Comparison of ENCODE assay signal across 10 mouse cellular contexts in the genomic region with DNA sequence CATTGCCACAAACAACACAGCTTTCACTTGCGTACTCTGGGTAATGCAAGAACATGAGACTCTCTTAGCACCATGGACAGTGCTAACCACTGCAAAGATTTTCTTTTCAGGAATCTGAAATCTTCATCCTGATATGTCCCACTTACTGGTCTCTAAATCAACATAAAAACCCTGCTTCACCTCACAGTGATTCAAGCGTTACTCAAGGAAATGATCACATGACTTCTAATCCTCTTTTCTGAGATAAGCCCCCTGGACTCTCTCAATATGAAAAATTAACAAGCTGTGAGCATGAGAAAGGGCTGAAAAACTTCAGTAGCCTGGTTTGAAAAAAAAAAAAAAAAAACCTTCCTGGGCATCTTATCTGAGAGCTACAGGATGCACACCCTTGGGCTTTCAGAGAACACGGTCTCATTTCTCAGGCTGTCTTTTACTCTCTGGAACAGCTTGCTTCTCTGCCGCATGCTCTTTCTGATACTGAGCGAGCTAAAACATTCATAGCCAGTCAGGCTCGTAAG.
DNase-seq lines count a peak whose midpoint lies in the region; ATAC-seq and TF ChIP-seq lines count a peak whose summit lies in the region.
"Had no signal": no experiment of that assay in that cellular context is flagged by ENCODE, and none has a peak within 500 bp of the region (broad histone marks: within the 10 kb centered on the region; RNA-seq: fewer than 3 reads in every experiment).

No protein-coding gene starts in this region.

- H3K4me1 ChIP-seq in lung, embryonic 14.5 days (ENCODE audit: insufficient read depth) = no peaks in the 10 kb centered on the region
- peaks cover 91% of the 10 kb centered on the region for H3K4me1 ChIP-seq in liver, embryonic 12.5 days
- H3K4me1 ChIP-seq: embryonic facial prominence, embryonic 12.5 days had no signal

- H3K9ac ChIP-seq in lung, embryonic 14.5 days = no peak overlapping the region
- H3K9ac ChIP-seq in liver, embryonic 12.5 days = peak overlapping the region; percentile 63
- H3K9ac ChIP-seq: embryonic facial prominence, embryonic 12.5 days had no signal

- no peaks in the 10 kb centered on the region for H3K9me3 ChIP-seq in lung, embryonic 14.5 days (ENCODE audit: low read depth, low read length)
- H3K9me3 ChIP-seq in liver, embryonic 12.5 days (replicated peaks) = no peaks in the 10 kb centered on the region
- H3K9me3 ChIP-seq: embryonic facial prominence, embryonic 12.5 days; megakaryocyte, embryonic 14.5 days had no signal

- H3K4me3 ChIP-seq in lung, embryonic 14.5 days (ENCODE audit: low read depth, low read length) = no peak overlapping the region
- no peak overlapping the region for H3K4me3 ChIP-seq in liver, embryonic 12.5 days
- H3K4me3 ChIP-seq: embryonic facial prominence, embryonic 12.5 days; megakaryocyte, embryonic 14.5 days had no signal

- no peak for TF ChIP-seq CTCF in lung, embryonic 14.5 days (IDR thresholded peaks at IDR 0.05; ENCODE audit: low read depth)

- WGBS in lung, embryonic 14.5 days = 52% methylated on average over 6 of the region's 6 CpGs
- 24% methylated on average over 6 of the region's 6 CpGs for WGBS in liver, embryonic 12.5 days (ENCODE audit: insufficient replicate concordance)

- H3K27ac ChIP-seq in lung, embryonic 14.5 days (ENCODE audit: low read depth) = no peak overlapping the region; the same call in 1 of the 2 replicates
- peak overlapping the region; percentile 99 for H3K27ac ChIP-seq in liver, embryonic 12.5 days
- H3K27ac ChIP-seq: embryonic facial prominence, embryonic 12.5 days had no signal

- H3K4me2 ChIP-seq in lung, embryonic 14.5 days = no peak overlapping the region
- H3K4me2 ChIP-seq in liver, embryonic 12.5 days = peak overlapping the region; percentile 63
- H3K4me2 ChIP-seq: embryonic facial prominence, embryonic 12.5 days had no signal

- peak; percentile 79 for DNase-seq in lung, embryonic 14.5 days
- DNase-seq in lung, postnatal 4 days = no peak
- peak; percentile 34 for DNase-seq in c-Kit-positive CD71-negative TER-119-negative erythroid progenitor cells, embryonic 14.5 days (ENCODE audit: low read depth)
- DNase-seq in retina, postnatal 1 day = peak; percentile 60
- DNase-seq in layer of hippocampus, postnatal 36 days = no peak
- DNase-seq in ovary, adult 18-20 months (ENCODE audit: low spot score) = no peak
- DNase-seq in frontal cortex, postnatal 10 days (ENCODE audit: low spot score in 2 of 2) = no peak

- H3K36me3 ChIP-seq in lung, embryonic 14.5 days (ENCODE audit: insufficient read depth) = no peaks in the 10 kb centered on the region
- no peaks in the 10 kb centered on the region for H3K36me3 ChIP-seq in liver, embryonic 12.5 days
- H3K36me3 ChIP-seq: embryonic facial prominence, embryonic 12.5 days had no signal

- no peak; the same call in 1 of the 2 replicates for ATAC-seq in lung, embryonic 14.5 days (ENCODE audit: insufficient read depth)
- peak; percentile 84 for ATAC-seq in liver, embryonic 12.5 days

- H3K27me3 ChIP-seq in lung, embryonic 14.5 days (ENCODE audit: insufficient read depth, low read length) = no peaks in the 10 kb centered on the region
- H3K27me3 ChIP-seq in liver, embryonic 12.5 days (replicated peaks) = no peaks in the 10 kb centered on the region
- H3K27me3 ChIP-seq: embryonic facial prominence, embryonic 12.5 days; megakaryocyte, embryonic 14.5 days had no signal

Comparison
In these comparisons a context has a peak if more than half of its experiments do, and no peak if none do; other contexts are left out.
1. DNase-seq: peak in lung, embryonic 14.5 days (single experiment), c-Kit-positive CD71-negative TER-119-negative erythroid progenitor cells, embryonic 14.5 days (single experiment) and retina, postnatal 1 day (single experiment); none in lung, postnatal 4 days (0 of 2), layer of hippocampus, postnatal 36 days (0 of 2), ovary, adult 18-20 months (single experiment) and frontal cortex, postnatal 10 days (0 of 2).